Comparison of ENCODE assay signal across 25 mouse cellular contexts in the genomic region with DNA sequence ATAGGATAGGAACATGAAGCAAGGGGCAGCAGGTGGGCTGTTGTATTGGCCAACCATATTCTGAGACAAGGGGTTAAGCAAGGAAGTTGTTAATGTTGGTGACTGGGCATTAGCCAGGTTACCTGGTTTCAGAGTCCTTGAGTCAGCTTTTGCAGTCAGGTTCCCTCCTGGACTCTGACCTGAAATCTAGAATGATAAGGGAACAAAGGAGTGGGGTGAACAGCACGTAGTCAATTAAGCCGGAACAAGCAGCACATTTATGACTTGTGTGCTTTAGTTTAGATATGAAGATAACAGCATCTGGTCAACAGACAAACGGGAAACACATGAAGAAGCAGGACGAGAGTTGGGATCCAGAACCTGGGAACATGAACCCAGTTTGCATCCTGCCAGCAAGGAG.
A peak's percentile ranks its signal among the peaks of the same experiment; 100 is the strongest.
DNase-seq lines count a peak whose midpoint lies in the region; ATAC-seq and TF ChIP-seq lines count a peak whose summit lies in the region.
"Had no signal": no experiment of that assay in that cellular context is flagged by ENCODE, and none has a peak within 500 bp of the region (broad histone marks: within the 10 kb centered on the region; RNA-seq: fewer than 3 reads in every experiment).

No protein-coding gene starts in this region.

- TF ChIP-seq POLR2A in small intestine, adult 2 months (IDR thresholded peaks at IDR 0.05; ENCODE audit: low read depth, low read length) = no peak

- peak overlapping the region; percentile 63; the same call in 1 of the 2 replicates for H3K27ac ChIP-seq in small intestine, adult 2 months (ENCODE audit: insufficient read depth, low read depth, low read length)
- H3K27ac ChIP-seq in stomach, postnatal 0 days (replicated peaks) = no peak overlapping the region
- no peak overlapping the region for H3K27ac ChIP-seq in left cerebral cortex, adult 2 months
- H3K27ac ChIP-seq: embryonic facial prominence, embryonic 10.5 days; embryonic facial prominence, embryonic 13.5 days; forebrain, embryonic 12.5 days; hindbrain, embryonic 10.5 days; hindbrain, embryonic 13.5 days had no signal

- TF ChIP-seq CTCF in small intestine, adult 2 months (IDR thresholded peaks at IDR 0.05; ENCODE audit: extremely low read depth, insufficient read length, insufficient replicate concordance, low read depth, low read length) = no peak
- no peak for TF ChIP-seq CTCF in stomach, postnatal 0 days (IDR thresholded peaks at IDR 0.05; ENCODE audit: low read depth)
- TF ChIP-seq CTCF in left cerebral cortex, adult 2 months (IDR thresholded peaks at IDR 0.05) = no peak

- no peak overlapping the region for H3K9ac ChIP-seq in stomach, postnatal 0 days (ENCODE audit: low read length)
- H3K9ac ChIP-seq: embryonic facial prominence, embryonic 13.5 days; forebrain, embryonic 12.5 days; hindbrain, embryonic 13.5 days had no signal

- ATAC-seq in stomach, postnatal 0 days (ENCODE audit: low FRiP score, low TSS enrichment) = peak; percentile 98
- no peak for ATAC-seq in activated CD4-positive, CD25-positive, alpha-beta regulatory T cell, adult 4 months
- ATAC-seq: forebrain, embryonic 16.5 days; hindbrain, embryonic 16.5 days had no signal

- 23% methylated on average over 4 of the region's 4 CpGs for WGBS in small intestine, adult 2 months
- WGBS in stomach, postnatal 0 days = 54% methylated on average over 4 of the region's 4 CpGs

- no peak for TF ChIP-seq EP300 in stomach, postnatal 0 days (optimal IDR thresholded peaks at IDR 0.05)

- H3K27me3 ChIP-seq in small intestine, adult 2 months (ENCODE audit: control insufficient read depth, insufficient read depth, low read length) = no peaks in the 10 kb centered on the region
- no peaks in the 10 kb centered on the region for H3K27me3 ChIP-seq in stomach, postnatal 0 days (ENCODE audit: control insufficient read depth, insufficient read depth, low read length)
- H3K27me3 ChIP-seq: embryonic facial prominence, embryonic 13.5 days; forebrain, embryonic 12.5 days; hindbrain, embryonic 13.5 days had no signal

- no peaks in the 10 kb centered on the region for H3K36me3 ChIP-seq in small intestine, adult 2 months (ENCODE audit: control insufficient read depth, insufficient read depth, low read length)
- H3K36me3 ChIP-seq in stomach, postnatal 0 days (ENCODE audit: control insufficient read depth, insufficient read depth, low read length) = no peaks in the 10 kb centered on the region
- H3K36me3 ChIP-seq: embryonic facial prominence, embryonic 10.5 days; embryonic facial prominence, embryonic 13.5 days; forebrain, embryonic 12.5 days; hindbrain, embryonic 10.5 days; hindbrain, embryonic 13.5 days had no signal

- peak; percentile 8 for DNase-seq in heart, adult 11 months
- no peak for DNase-seq in heart, postnatal 4 days
- DNase-seq in stomach, postnatal 0 days (ENCODE audit: low spot score) = peak; percentile 46
- DNase-seq in left cerebral cortex, adult 2 months (ENCODE audit: extremely low spot score in 1 of 2, low spot score in 2 of 2) = no peak
- no peak for DNase-seq in natural killer cell, adult 2 months (ENCODE audit: low spot score in 2 of 2)
- DNase-seq: adrenal gland, adult 2 months; adrenal gland, postnatal 14 days; cerebellum, adult 11 months; cerebellum, adult 8-10 months; cerebellum, postnatal 10 days; cerebellum, postnatal 36 days; embryo, embryonic 11 days; gastrocnemius, postnatal 10 days; gastrocnemius, postnatal 36 days had no signal

- no peaks in the 10 kb centered on the region for H3K9me3 ChIP-seq in stomach, postnatal 0 days (ENCODE audit: control insufficient read depth, low read length)
- H3K9me3 ChIP-seq: embryonic facial prominence, embryonic 10.5 days; embryonic facial prominence, embryonic 13.5 days; forebrain, embryonic 12.5 days; hindbrain, embryonic 10.5 days; hindbrain, embryonic 13.5 days had no signal

- no peak overlapping the region for H3K4me2 ChIP-seq in stomach, postnatal 0 days (replicated peaks; ENCODE audit: low read depth)
- H3K4me2 ChIP-seq: embryonic facial prominence, embryonic 13.5 days; forebrain, embryonic 12.5 days; heart, embryonic 11.5 days; hindbrain, embryonic 13.5 days had no signal

- intact Hi-C loops in left cerebral cortex, adult 2 months (cut with DNase I) = no loop called here

- H3K4me3 ChIP-seq in small intestine, adult 2 months (ENCODE audit: low read depth, low read length) = no peak overlapping the region
- H3K4me3 ChIP-seq in stomach, postnatal 0 days (ENCODE audit: low read depth, low read length) = no peak overlapping the region
- H3K4me3 ChIP-seq in left cerebral cortex, adult 2 months = no peak overlapping the region
- H3K4me3 ChIP-seq: embryonic facial prominence, embryonic 10.5 days; embryonic facial prominence, embryonic 13.5 days; erythroblast, embryonic 14.5 days; forebrain, embryonic 12.5 days; hindbrain, embryonic 10.5 days; hindbrain, embryonic 13.5 days had no signal

- H3K4me1 ChIP-seq in small intestine, adult 2 months (ENCODE audit: control insufficient read depth, insufficient read depth, insufficient read length, low read length) = peaks cover 5% of the 10 kb centered on the region; the same call in 1 of the 2 replicates
- no peaks in the 10 kb centered on the region for H3K4me1 ChIP-seq in stomach, postnatal 0 days (replicated peaks; ENCODE audit: control insufficient read depth, insufficient read depth)
- H3K4me1 ChIP-seq: hindbrain, embryonic 10.5 days; hindbrain, embryonic 13.5 days had no signal

Comparison
In these comparisons a context has a peak if more than half of its experiments do, and no peak if none do; other contexts are left out.
1. DNase-seq: peak in heart, adult 11 months (single experiment) and stomach, postnatal 0 days (single experiment); none in heart, postnatal 4 days (single experiment), left cerebral cortex, adult 2 months (0 of 2) and natural killer cell, adult 2 months (0 of 2).